Mouse (Mus musculus): ENCODE results near the gene Rev1. TPM values are rescaled to one million over a fixed set of nuclear protein-coding genes. Genes with fewer than 3 reads are reported as not detected.
A peak's percentile ranks its signal among the peaks of the same experiment; 100 is the strongest.

Gene Rev1
- total RNA-seq (2021), result 10 to 100 TPM; 36.7 to 38.6 TPM
- long read RNA-seq, full-length matches to known transcripts, result 11 of 23 reads
- long read RNA-seq, partial matches to known transcripts, result 6 of 23 reads
- long read RNA-seq, other reads (novel, unspliced or antisense), result 6 of 23 reads

- peak; percentile 89 to 96 for DNase-seq (ENCODE audit: low spot score in 2 of 2)
Observed at GRCm38 (mm10) chr1:38129501-38130267, at the start of gene Rev1. Rev1 (minus strand) TSS chr1:38129801.

- no peak for DNase-seq (ENCODE audit: low spot score in 2 of 2)
Observed at GRCm38 (mm10) chr1:38178929-38179328, 49.3 kb upstream of the Rev1 start.

GRCm38 (mm10) chr1:38176077-38176476, 46.5 kb upstream of the Rev1 start:
- no peak for DNase-seq (ENCODE audit: low spot score in 2 of 2)

- no peak for DNase-seq (ENCODE audit: low spot score in 2 of 2)
Observed at GRCm38 (mm10) chr1:38171874-38172273, 42.3 kb upstream of the Rev1 start.

- DNase-seq (ENCODE audit: low spot score in 2 of 2), result no peak
Observed at GRCm38 (mm10) chr1:38165696-38166095, 36.1 kb upstream of the Rev1 start.

GRCm38 (mm10) chr1:38150086-38150485, 20.5 kb upstream of the Rev1 start:
- DNase-seq (ENCODE audit: low spot score in 2 of 2), result no peak

DNA sequence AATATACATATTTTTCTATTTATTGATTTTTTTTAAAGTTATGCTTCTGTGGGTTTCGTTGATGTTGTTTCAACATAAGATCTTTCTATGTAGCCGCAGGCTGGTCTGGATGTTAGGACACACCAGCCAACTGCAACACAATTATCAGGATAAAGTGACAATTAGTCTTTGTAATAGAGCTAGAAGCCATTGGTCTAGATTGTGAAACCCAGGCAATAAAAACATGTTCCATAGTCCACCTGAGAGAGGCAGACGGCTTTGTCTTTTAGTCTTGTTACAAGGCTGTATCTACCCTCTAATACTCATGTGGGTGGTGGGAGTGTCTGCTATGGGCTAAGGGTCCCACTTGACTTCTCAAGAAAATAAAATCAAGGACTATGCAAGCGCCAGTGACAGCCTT, 16.4 kb upstream of the Rev1 start:
- no peak for DNase-seq (ENCODE audit: low spot score in 2 of 2)

DNA sequence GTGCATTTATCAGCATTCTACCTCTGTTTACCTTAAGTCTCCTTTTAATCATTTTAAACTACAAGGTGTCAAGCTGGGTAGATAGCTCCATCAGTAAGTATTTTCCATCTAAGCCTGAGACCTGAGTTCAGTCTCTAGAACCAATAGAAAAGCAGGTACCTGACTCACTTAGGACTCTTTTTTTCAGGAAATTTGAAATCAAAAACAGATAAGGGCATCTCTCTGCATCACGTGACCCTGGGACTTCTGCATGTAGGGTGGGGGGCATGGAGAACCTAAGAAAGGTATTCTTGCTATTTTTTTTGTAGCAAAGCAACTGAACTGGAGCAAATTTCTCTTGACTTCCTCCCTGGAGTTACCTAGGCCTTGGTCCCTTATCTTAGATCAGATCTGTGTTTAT, 11.8 kb upstream of the Rev1 start:
- no peak for DNase-seq (ENCODE audit: low spot score in 2 of 2)

DNA sequence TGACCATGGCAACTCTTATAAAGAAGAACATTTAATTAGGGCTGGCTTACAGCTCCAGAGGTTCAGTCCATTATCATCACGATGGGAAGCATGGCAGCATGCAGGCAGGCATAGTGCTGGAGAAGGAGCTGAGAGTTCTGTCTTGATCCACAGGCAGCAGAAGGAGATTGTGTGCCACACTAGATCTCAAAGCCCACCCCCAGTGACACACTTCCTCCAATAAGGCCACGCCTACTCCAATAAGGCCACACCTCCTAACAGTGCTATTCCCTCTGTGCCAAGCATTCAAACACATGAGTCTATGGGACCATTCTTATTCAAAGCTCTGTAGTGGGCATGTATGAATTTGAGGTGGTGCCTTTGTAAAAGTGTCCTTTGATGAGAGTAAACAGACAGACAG, 11.3 kb upstream of the Rev1 start:
- DNase-seq (ENCODE audit: low spot score in 2 of 2), result no peak

- DNase-seq (ENCODE audit: low spot score in 2 of 2), result no peak
Observed at GRCm38 (mm10) chr1:38139396-38139795, 9.8 kb upstream of the Rev1 start.

DNA sequence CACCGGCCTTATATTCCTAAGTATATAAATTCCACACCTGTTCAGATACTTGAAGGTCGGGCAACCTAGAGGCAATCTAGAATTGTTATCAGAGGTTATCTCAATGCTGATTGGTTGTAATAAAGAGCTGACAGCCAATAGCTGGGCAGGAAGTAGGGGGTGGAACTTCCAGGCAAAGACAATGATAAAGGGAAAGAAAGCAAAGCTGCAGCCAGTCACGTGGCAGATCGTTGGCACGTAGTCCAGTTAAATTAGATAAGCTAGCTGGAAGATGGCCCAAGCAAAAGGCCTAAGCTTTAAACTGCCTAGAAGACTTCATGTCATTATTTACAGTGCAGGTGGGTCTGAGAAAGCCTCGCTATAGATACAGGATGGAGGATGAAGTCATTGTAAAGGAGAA, 3.3 kb upstream of the Rev1 start:
- no peak for DNase-seq (ENCODE audit: low spot score in 2 of 2)

DNA sequence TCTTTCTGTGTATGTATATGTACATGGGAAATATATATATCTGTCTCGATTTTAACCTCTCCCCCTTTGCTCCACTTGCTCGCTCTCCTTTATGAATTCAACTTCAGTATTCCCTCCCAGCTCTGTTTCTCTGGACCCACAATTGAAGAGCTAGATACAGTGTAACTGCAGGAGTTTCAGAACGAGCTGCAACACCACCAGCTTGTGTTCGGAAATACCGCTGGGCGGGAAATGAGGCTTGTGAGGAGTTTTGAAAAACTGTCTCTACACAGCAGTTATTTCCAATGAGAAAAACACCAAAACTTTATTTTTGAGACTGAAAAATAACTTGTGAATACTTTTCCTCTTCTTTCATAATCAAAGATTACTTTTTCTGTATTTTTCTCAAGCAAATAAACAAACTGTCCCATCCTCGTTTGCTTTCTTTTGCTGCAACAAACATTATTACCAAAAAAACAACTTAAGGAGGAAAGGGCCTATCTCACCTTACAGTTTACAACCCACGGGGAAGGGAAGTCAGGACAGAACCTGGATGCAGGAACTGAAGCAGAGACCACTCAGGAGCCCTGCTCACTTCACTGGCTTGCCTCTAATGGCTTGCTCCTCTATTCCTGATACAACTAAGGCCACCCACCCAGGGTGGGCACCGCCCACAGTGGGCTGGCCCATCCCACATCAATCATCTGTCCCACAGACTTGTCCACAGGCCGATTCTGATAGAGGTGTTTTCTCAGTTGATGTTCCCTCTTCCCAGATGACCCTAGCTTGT, 1.3 kb upstream of the Rev1 start:
- no peak for DNase-seq (ENCODE audit: low spot score in 2 of 2)

GRCm38 (mm10) chr1:38128919-38129436, 623 bp downstream of the Rev1 start:
- DNase-seq (ENCODE audit: low spot score in 2 of 2), result peak; percentile 56 to 65

GRCm38 (mm10) chr1:38127036-38127435, 2.6 kb downstream of the Rev1 start:
- DNase-seq (ENCODE audit: low spot score in 2 of 2), result no peak

DNA sequence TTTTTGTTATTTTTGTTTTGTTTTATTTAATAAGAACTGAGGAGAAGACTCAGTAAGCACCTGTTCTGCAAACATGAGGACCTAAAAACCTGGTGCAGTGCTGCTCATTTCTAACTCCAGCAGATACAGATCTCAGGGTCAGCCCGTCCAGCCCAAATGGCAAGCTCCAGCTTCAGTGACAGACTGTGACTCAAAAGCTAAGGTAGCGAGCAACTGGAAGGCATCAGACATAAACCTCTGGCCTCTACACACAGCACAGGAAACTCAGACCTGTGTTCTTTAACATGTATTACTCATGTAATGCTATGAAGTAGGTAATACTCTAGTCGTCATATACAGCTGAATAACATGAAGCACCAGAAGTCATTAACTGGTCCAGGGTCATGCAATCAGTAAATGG, 3.2 kb downstream of the Rev1 start:
- DNase-seq (ENCODE audit: low spot score in 2 of 2), result no peak

GRCm38 (mm10) chr1:38124261-38124660, 5.3 kb downstream of the Rev1 start:
- DNase-seq (ENCODE audit: low spot score in 2 of 2), result no peak

DNA sequence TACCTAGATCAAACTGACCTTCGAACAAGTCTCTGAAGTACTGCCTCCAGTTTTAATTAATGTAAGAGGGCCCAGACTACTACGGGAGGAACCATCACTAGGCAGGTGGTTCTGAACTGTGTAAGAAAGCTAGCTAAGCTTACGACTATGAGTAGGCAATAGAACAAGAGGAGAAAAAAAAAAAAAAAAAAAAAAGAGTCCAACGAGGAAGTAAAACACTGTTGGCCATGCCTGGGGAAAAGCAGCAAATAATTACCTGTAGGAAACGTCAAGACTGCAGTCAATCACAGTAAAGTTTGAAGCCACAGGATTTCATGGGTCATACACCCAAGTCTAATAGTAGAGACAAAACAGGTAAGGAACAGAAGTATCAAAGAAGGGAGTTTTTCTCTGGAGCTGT, 8.7 kb downstream of the Rev1 start:
- no peak for DNase-seq (ENCODE audit: low spot score in 2 of 2)

- DNase-seq (ENCODE audit: low spot score in 2 of 2), result no peak
Observed at GRCm38 (mm10) chr1:38118624-38119023, 11.0 kb downstream of the Rev1 start.

- DNase-seq (ENCODE audit: low spot score in 2 of 2), result no peak
Observed at GRCm38 (mm10) chr1:38109786-38110185, 19.8 kb downstream of the Rev1 start.

DNA sequence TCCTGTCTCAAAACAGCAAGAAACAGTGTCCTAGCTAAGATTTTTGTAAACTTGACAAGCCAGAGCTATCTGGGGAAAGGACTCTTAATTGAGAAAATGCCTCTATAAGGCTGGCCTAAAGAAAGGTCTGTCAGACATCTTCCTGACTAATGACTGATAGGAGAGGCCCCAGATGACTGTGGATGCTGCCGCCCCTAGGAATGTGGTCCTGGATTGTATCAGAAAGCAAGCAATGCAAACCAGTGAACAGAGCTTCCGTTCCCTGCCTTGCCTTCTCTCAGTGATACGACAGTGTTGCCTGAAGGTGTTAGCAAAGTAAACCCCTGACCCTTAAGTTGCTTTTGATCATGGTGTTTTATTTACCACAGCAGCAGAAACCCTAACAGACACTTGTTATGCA, 25.8 kb downstream of the Rev1 start:
- no peak for DNase-seq (ENCODE audit: low spot score in 2 of 2)

DNA sequence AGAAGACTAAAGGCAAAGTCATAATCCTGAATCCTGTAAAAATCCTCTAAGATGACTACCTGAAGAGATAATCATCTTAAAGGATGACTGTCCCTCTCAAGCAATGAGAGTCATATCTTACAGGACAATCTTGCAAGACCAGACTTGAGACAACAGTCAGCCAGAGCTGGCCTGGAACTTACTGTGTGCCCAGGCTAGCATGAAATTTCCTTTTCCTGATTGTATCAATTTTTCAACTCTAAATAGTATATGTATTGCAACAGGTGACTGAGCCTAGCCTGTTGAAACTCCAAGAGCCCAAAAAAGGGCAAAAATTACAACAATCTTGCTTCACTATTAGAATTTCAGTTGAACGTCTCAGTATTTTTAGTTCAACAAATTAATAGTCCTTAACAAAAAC, 26.4 kb downstream of the Rev1 start:
- DNase-seq (ENCODE audit: low spot score in 2 of 2), result no peak

GRCm38 (mm10) chr1:38081316-38081715, 48.3 kb downstream of the Rev1 start:
- DNase-seq (ENCODE audit: low spot score in 2 of 2), result no peak

All from layer of hippocampus, postnatal 10 days (tissue).